In the genomic region with DNA sequence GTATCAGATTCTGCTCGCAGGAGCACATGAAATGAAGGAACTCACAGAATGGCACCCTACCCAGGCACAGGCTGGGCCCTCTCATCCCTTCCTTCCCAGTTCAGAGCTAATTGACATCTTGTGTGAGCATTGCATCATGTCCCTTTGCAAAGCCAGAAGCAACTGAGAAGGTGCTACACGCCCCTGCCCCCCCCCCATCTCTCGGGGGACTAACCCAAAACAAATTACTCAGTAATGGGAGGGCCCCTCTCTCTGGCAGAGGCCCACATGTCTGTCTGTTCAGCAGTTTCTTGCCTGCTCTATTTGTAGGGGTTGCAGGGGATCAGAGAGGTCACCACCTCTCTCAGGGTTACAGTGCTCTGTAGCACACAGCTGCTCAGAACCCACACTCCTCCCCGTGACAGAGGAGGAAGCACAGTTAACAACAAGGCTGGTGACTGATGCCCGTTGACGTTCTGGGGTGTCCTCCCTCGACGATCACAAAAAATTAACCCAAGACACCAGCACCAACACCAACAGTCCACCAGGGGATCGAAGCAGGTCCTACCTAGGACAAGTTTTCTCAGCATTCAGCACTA, we compare ENCODE assay signal across 9 mouse cellular contexts.
DNase-seq lines count a peak whose midpoint lies in the region; ATAC-seq and TF ChIP-seq lines count a peak whose summit lies in the region.
"Had no signal": no experiment of that assay in that cellular context is flagged by ENCODE, and none has a peak within 500 bp of the region (broad histone marks: within the 10 kb centered on the region; RNA-seq: fewer than 3 reads in every experiment).

No protein-coding gene starts in this region.

- no peak overlapping the region for H3K9ac ChIP-seq in intestine, postnatal 0 days (ENCODE audit: low read depth, low read length)
- no peak overlapping the region for H3K9ac ChIP-seq in lung, postnatal 0 days (replicated peaks; ENCODE audit: low read depth)

- peak; percentile 83 for DNase-seq in CD4-positive helper T cell, adult 2 months (ENCODE audit: low read depth, low spot score)
- peak; percentile 7 for DNase-seq in NIH3T3 (ENCODE audit: low read depth)
- peak; percentile 65 for DNase-seq in heart, adult 8-10 months (ENCODE audit: low spot score)
- DNase-seq in lung, postnatal 0 days (ENCODE audit: low spot score) = peak; percentile 67
- peak; percentile 84 to 89 for DNase-seq in spleen, postnatal 36 days (ENCODE audit: low spot score in 2 of 2)
- no peak for DNase-seq in right cerebral cortex, postnatal 25 days

- H3K4me3 ChIP-seq in intestine, postnatal 0 days (ENCODE audit: low read depth, low read length) = no peak overlapping the region
- H3K4me3 ChIP-seq in lung, postnatal 0 days (ENCODE audit: low read depth, low read length) = no peak overlapping the region

- H3K27me3 ChIP-seq in intestine, postnatal 0 days (replicated peaks; ENCODE audit: control insufficient read depth, insufficient read depth, low read length) = no peaks in the 10 kb centered on the region
- H3K27me3 ChIP-seq in lung, postnatal 0 days (replicated peaks; ENCODE audit: insufficient read depth, low read length) = no peaks in the 10 kb centered on the region

- H3K36me3 ChIP-seq in intestine, postnatal 0 days (ENCODE audit: control insufficient read depth, insufficient read depth) = no peaks in the 10 kb centered on the region
- H3K36me3 ChIP-seq in lung, postnatal 0 days (ENCODE audit: insufficient read depth, low read length) = no peaks in the 10 kb centered on the region

- H3K4me2 ChIP-seq in intestine, postnatal 0 days (replicated peaks; ENCODE audit: low read depth) = no peak overlapping the region
- H3K4me2 ChIP-seq in lung, postnatal 0 days (replicated peaks; ENCODE audit: low read depth, low read length) = no peak overlapping the region

- peaks cover 22% of the 10 kb centered on the region; the same call in 1 of the 2 replicates for H3K4me1 ChIP-seq in intestine, postnatal 0 days (replicated peaks; ENCODE audit: control insufficient read depth, insufficient read depth, low read length)
- peaks cover 36% of the 10 kb centered on the region for H3K4me1 ChIP-seq in lung, postnatal 0 days (ENCODE audit: insufficient read depth, low read depth, low read length)

- ATAC-seq in intestine, postnatal 0 days = peak; percentile 22; the same call in 1 of the 2 replicates
- ATAC-seq in lung, postnatal 0 days = peak; percentile 26
- no peak for ATAC-seq in frontal cortex, adult (ENCODE audit: low TSS enrichment)

- 0 out of 2 replicates have a peak overlapping the region, but pooled peaks have one; percentile 30 for H3K27ac ChIP-seq in intestine, postnatal 0 days (ENCODE audit: low read depth, low read length)
- no peak overlapping the region for H3K27ac ChIP-seq in lung, postnatal 0 days (ENCODE audit: low read length)
- H3K27ac ChIP-seq: macrophage had no signal

- WGBS in intestine, postnatal 0 days = 29% methylated on average over 9 of the region's 9 CpGs
- 38% methylated on average over 9 of the region's 9 CpGs for WGBS in lung, postnatal 0 days

- TF ChIP-seq EP300 in lung, postnatal 0 days (IDR thresholded peaks at IDR 0.05) = no peak

- no peaks in the 10 kb centered on the region for H3K9me3 ChIP-seq in intestine, postnatal 0 days (ENCODE audit: control insufficient read depth)
- no peaks in the 10 kb centered on the region for H3K9me3 ChIP-seq in lung, postnatal 0 days (ENCODE audit: low read length)

- TF ChIP-seq CTCF in intestine, postnatal 0 days (IDR thresholded peaks at IDR 0.05; ENCODE audit: low read depth) = peak; percentile 53
- TF ChIP-seq CTCF in lung, postnatal 0 days (IDR thresholded peaks at IDR 0.05) = peak; percentile 46
